Mouse (Mus musculus) lung, postnatal 0 days (tissue): ENCODE results near the gene Taar7e. TPM values are rescaled to one million over a fixed set of nuclear protein-coding genes. Genes with fewer than 3 reads are reported as not detected.

Experiments
- ATAC-seq: fragments of 200-750 bp; cut with Nextera tagmentation; 2 replicates; pipeline ENCODE4 v1.8.0; 2017; ENCODE audit warnings: moderate library complexity
- DNase-seq: peaks from one replicate; pipeline ENCODE4 v3.0.0-alpha.2; 2016; ENCODE audit warnings: low spot score
- H3K27ac ChIP-seq: fragments of 300-500 bp; sonication (generic); 2 replicates; pipeline ENCODE4 v1.5.1; 2014; ENCODE audit warnings: antibody characterized with exemption, mild to moderate bottlenecking, low read length, mixed read lengths
- H3K27me3 ChIP-seq: fragments of 300-500 bp; sonication (generic); replicated peaks from 2 replicates; pipeline ENCODE4 v1.6.1; 2014; ENCODE audit warnings: low read length, mixed read lengths; ENCODE audit not compliant: insufficient read depth
- H3K36me3 ChIP-seq: fragments of 300-500 bp; sonication (generic); 2 replicates; pipeline ENCODE4 v1.6.1; 2014; ENCODE audit warnings: low read length, mixed read lengths; ENCODE audit not compliant: insufficient read depth
- H3K4me1 ChIP-seq: fragments of 300-500 bp; sonication (generic); 2 replicates; pipeline ENCODE4 v1.6.1; 2014; ENCODE audit warnings: antibody characterized with exemption, low read depth, low read length, mixed read lengths; ENCODE audit not compliant: insufficient read depth
- H3K4me2 ChIP-seq: fragments of 300-500 bp; sonication (generic); replicated peaks from 2 replicates; pipeline ENCODE4 v1.6.1; 2014; ENCODE audit warnings: low read depth, mild to moderate bottlenecking, low read length, moderate library complexity, mixed read lengths
- H3K4me3 ChIP-seq: fragments of 300-500 bp; sonication (generic); 2 replicates; pipeline ENCODE4 v1.5.1; 2014; ENCODE audit warnings: low read depth, low read length
- H3K9ac ChIP-seq: fragments of 300-500 bp; sonication (generic); replicated peaks from 2 replicates; pipeline ENCODE4 v1.6.1; 2014; ENCODE audit warnings: low read depth, mild to moderate bottlenecking
- H3K9me3 ChIP-seq: fragments of 300-500 bp; sonication (generic); 2 replicates; pipeline ENCODE4 v1.6.1; 2016; ENCODE audit warnings: low read length, mixed read lengths
- CTCF ChIP-seq: IDR thresholded peaks from 2 replicates; pipeline ENCODE4 v1.5.1; 2016; ENCODE audit warnings: antibody characterized with exemption, mild to moderate bottlenecking
- EP300 ChIP-seq: IDR thresholded peaks from 2 replicates; pipeline ENCODE4 v1.6.1; 2016; ENCODE audit warnings: antibody characterized with exemption, mild to moderate bottlenecking, control low read depth
- WGBS: fragments of 180-500 bp; shearing (Covaris S2); extraction: QIAGEN DNeasy Blood & Tissue Kit; methylation state at CpG from one replicate; pipeline ENCODE4 v1.1.7; 2014; 5-methylcytosine and 5-hydroxymethylcytosine counted together
- polyA plus RNA-seq: library from polyadenylated mRNA; unstranded; fragments of >200 nt; fragmentation: Nextera tagmentation; extraction: Ambion mirVana; gene quantifications from 2 replicates; pipeline ENCODE4 v1.2.1, GENCODE M21; 2015

Taar7e gene
- not detected in 2 replicates for polyA plus RNA-seq

DNA sequence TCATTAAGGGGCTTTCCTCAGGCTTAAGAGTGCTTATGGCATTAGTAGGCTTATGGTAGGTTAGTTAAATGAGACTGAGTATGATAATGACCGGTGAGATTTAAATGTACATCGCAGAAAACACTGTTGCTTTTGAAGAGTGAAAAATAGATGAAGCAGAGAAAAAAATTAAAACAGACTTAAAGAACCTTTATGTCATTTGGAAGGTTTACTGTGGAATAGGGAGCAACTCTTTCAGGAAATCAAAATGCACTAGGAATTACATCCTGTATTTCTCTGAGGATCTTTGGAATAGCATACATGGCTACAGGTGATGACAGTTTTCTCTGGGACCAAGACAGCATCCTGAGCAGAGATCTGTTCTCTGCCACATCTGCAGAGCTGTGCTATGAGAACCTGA is at the start of gene Taar7e:
Gene Taar7e, plus strand, starts transcription at position 301 of the 400 bp plus-strand sequence.
- H3K4me2 ChIP-seq = no peak within 1 kb of the TSS
- ATAC-seq = no peak
- H3K4me1 ChIP-seq = no peaks in the 10 kb centered on the region
- TF ChIP-seq CTCF (no peak), EP300 (no peak)
- no peaks in the 10 kb centered on the region for H3K27me3 ChIP-seq
- H3K36me3 ChIP-seq = no peaks in the 10 kb centered on the region
- no peak for DNase-seq
- H3K9me3 ChIP-seq = no peaks in the 10 kb centered on the region
- no peak within 1 kb of the TSS for H3K9ac ChIP-seq
- H3K27ac ChIP-seq = no peak within 1 kb of the TSS
- WGBS = 94% methylated on average over 2 of the region's 2 CpGs
- no peak within 1 kb of the TSS for H3K4me3 ChIP-seq

DNA sequence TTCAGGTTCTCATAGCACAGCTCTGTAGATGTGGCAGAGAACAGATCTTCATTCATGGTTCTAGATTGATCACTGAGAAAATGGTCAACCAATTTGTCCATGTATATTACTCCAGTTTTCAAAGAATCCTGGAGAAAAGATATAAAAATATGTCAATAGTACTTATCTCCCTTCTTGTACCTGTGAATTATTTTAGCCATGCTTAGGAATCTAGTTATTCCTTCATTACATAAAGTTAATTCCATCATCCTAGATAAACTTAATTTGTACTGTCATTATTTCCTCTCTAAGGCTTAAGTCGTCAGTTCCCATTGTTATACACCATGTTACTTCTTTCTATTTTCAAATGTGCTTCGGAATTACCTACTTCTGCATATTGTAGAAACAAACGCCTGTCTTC is 44.0 kb upstream of the Taar7e start, which contains the start of gene Taar7a:
Gene Taar7a, minus strand, starts transcription at position 101 of the 400 bp plus-strand sequence.
- Histone ChIP-seq H3K9ac (no peak within 1 kb of the TSS), H3K27me3 (no peaks in the 10 kb centered on the region), H3K4me3 (no peak within 1 kb of the TSS), H3K27ac (no peak within 1 kb of the TSS), H3K4me1 (no peaks in the 10 kb centered on the region), H3K36me3 (no peaks in the 10 kb centered on the region), H3K4me2 (no peak within 1 kb of the TSS), H3K9me3 (no peaks in the 10 kb centered on the region)
- TF ChIP-seq CTCF (no peak), EP300 (no peak)
- 84% methylated on average over 3 of the region's 3 CpGs for WGBS
- no peak for ATAC-seq
- DNase-seq = no peak

DNA sequence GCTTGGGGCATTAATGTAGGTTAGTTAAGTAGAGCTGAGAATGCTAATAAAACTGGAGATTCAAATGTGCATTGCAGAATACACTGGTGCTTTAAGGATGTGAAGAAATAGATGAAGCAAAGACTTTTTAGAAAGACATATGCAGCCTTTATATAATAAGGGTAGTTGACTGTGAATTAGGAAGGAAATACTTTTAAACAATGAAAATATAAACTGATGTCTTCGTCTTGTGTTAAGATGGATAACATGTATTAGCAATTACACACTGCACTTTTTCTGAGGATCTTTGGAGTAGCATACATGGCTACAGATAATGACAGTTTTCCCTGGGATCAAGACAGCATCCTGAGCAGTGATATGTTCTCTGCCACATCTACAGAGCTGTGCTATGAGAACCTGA is 37.8 kb upstream of the Taar7e start, which contains the start of gene Taar7b:
Gene Taar7b, plus strand, starts transcription at position 301 of the 400 bp plus-strand sequence.
- Histone ChIP-seq H3K27ac (no peak within 1 kb of the TSS), H3K9me3 (no peaks in the 10 kb centered on the region), H3K36me3 (no peaks in the 10 kb centered on the region), H3K4me3 (no peak within 1 kb of the TSS), H3K4me1 (no peaks in the 10 kb centered on the region), H3K27me3 (no peaks in the 10 kb centered on the region), H3K9ac (no peak within 1 kb of the TSS), H3K4me2 (no peak within 1 kb of the TSS)
- TF ChIP-seq CTCF = no peak
- no peak for TF ChIP-seq EP300
- ATAC-seq (no peak), DNase-seq (no peak)
- 58% methylated on average over 1 of the region's 1 CpGs for WGBS

DNA sequence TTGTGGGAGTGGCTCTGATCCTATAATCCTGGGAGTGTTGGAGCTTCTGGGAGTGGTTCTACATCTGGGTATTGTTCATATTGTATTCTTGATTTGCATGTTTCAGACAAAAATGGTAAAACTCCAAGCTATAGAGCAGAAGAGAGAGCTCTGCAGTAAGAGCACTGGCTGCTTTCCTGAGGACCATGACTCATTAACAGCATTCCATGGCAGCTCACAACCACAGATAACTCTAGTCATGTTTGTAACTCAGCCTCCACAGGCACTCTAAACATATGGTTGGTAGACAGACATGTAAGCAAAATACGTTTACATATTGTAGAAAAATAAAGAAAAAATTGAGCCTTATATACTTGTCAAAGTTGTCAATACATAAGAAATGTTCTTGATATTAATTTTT is 31.0 kb upstream of the Taar7e start:
- ATAC-seq (no peak), DNase-seq (no peak)
- Histone ChIP-seq H3K4me2 (no peak overlapping the region), H3K4me3 (no peak overlapping the region), H3K27ac (no peak overlapping the region), H3K36me3 (no peaks in the 10 kb centered on the region), H3K27me3 (no peaks in the 10 kb centered on the region), H3K4me1 (no peaks in the 10 kb centered on the region), H3K9ac (no peak overlapping the region), H3K9me3 (no peaks in the 10 kb centered on the region)
- WGBS = 61% methylated on average over 1 of the region's 1 CpGs
- no peak for TF ChIP-seq CTCF
- TF ChIP-seq EP300 = no peak

DNA sequence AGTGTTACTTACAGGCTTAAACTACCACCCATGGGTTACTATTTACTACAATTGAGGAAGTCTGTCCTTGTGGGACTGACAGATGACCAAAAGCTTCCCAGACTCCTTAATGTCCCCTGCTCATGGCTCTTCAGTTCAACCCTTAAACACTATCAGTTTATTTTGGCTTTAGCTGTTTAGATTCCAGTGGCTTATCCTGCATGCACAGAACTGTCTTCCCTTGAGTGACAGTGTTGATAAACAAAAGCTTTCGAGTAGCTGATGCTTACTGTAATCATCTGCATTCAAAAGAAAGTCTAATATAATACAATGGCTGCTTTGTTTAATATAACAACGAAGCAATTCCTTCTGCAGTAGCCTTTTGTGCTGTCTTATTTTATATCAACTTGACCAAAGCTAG is 30.4 kb upstream of the Taar7e start:
- H3K4me3 ChIP-seq = no peak overlapping the region
- WGBS = 24% methylated on average over 2 of the region's 2 CpGs
- H3K9me3 ChIP-seq = no peaks in the 10 kb centered on the region
- H3K27me3 ChIP-seq = no peaks in the 10 kb centered on the region
- H3K36me3 ChIP-seq = no peaks in the 10 kb centered on the region
- H3K9ac ChIP-seq = no peak overlapping the region
- H3K4me1 ChIP-seq = no peaks in the 10 kb centered on the region
- no peak overlapping the region for H3K4me2 ChIP-seq
- DNase-seq (no peak), ATAC-seq (no peak)
- no peak overlapping the region for H3K27ac ChIP-seq
- TF ChIP-seq CTCF (no peak), EP300 (no peak)

DNA sequence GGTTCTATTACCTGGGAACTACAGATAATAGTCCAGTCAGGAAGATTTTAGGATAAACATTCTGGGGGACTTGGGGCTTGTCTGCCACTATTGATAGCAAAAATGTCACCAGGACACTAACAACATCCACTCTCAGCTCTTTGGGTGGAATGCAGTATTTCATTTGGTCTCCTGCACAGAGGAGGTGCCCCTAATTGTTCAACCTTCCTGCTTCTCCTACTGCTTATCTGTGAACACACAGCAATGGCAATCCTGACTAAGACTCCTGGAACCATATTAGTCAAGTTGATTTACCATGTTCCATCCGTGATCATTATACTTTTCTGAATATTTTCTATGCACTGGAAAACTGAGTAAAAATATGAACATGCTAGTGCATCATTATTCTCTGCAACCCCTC is 29.3 kb upstream of the Taar7e start:
- no peak for TF ChIP-seq CTCF
- TF ChIP-seq EP300 = no peak
- no peak overlapping the region for H3K9ac ChIP-seq
- H3K27me3 ChIP-seq = no peaks in the 10 kb centered on the region
- ATAC-seq (no peak), DNase-seq (no peak)
- no peaks in the 10 kb centered on the region for H3K36me3 ChIP-seq
- no peak overlapping the region for H3K4me3 ChIP-seq
- no peaks in the 10 kb centered on the region for H3K4me1 ChIP-seq
- no peak overlapping the region for H3K27ac ChIP-seq
- WGBS = 88% methylated on average over 1 of the region's 1 CpGs
- H3K4me2 ChIP-seq = no peak overlapping the region
- H3K9me3 ChIP-seq = no peaks in the 10 kb centered on the region

DNA sequence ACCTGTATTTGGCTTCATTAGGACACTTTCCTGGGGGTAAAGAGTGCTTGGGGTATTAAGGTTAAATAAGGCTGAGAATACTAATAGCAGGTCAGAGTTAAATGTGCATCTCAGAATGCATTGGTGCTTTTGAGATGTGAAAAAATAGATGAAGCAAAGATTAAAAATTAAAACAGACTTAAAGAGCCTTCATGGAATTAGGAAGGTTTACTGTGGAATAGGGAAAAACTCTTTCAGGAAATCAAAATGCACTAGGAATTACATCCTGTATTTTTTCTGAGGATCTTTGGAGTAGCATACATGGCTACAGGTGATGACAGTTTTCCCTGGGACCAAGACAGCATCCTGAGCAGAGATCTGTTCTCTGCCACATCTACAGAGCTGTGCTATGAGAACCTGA is 10.5 kb upstream of the Taar7e start, which contains the start of gene Taar7d:
Gene Taar7d, plus strand, starts transcription at position 301 of the 400 bp plus-strand sequence.
- H3K9me3 ChIP-seq = no peaks in the 10 kb centered on the region
- no peaks in the 10 kb centered on the region for H3K27me3 ChIP-seq
- no peak for ATAC-seq
- H3K36me3 ChIP-seq = no peaks in the 10 kb centered on the region
- H3K4me2 ChIP-seq = no peak within 1 kb of the TSS
- no peak within 1 kb of the TSS for H3K9ac ChIP-seq
- no peak for DNase-seq
- H3K4me1 ChIP-seq = no peaks in the 10 kb centered on the region
- TF ChIP-seq CTCF (no peak), EP300 (no peak)
- H3K27ac ChIP-seq = no peak within 1 kb of the TSS
- H3K4me3 ChIP-seq = no peak within 1 kb of the TSS
